Mouse (Mus musculus): ENCODE data around the gene Coro1a. TPM values are rescaled to one million over a fixed set of nuclear protein-coding genes. Genes with fewer than 3 reads are reported as not detected.

The Coro1a gene
- total RNA-seq, 4 experiments from 2014 or later, result 4.9 to 10.0 (median 6.2) TPM

Other genes with a start within 250 kb of the Coro1a start
- 10 to 100 TPM in 1 of 4 experiments, 1 to 10 TPM in 3; 6.8 to 12.2 (median 8.8) TPM for gene Atp2a1, start 244.7 kb downstream of the Coro1a start, total RNA-seq (2022)
- gene Sh2b1, start 232.4 kb downstream of the Coro1a start, total RNA-seq (2022), result 10 to 100 TPM; 38.6 to 46.6 (median 44.3) TPM
- 100 to 1,000 TPM; 288 to 326 (median 304) TPM for gene Tufm, start 220.4 kb downstream of the Coro1a start, total RNA-seq (2022)
- gene Atxn2l, start 204.3 kb downstream of the Coro1a start, total RNA-seq (2022), result 10 to 100 TPM; 30.7 to 39.3 (median 35.2) TPM
- 100 to 1,000 TPM; 141 to 155 (median 143) TPM for gene Eif3c, start 141.4 kb downstream of the Coro1a start, total RNA-seq (2022)
- 1 to 10 TPM in 2 of 4 experiments, under 1 TPM in 2; 0.44 to 1.9 (median 0.75) TPM for gene Apobr, start 122.8 kb downstream of the Coro1a start, total RNA-seq (2022)
- 10 to 100 TPM; 12.9 to 15.6 (median 14.1) TPM for gene Cln3, start 122.0 kb downstream of the Coro1a start, total RNA-seq (2022)
- not detected for gene Il27, start 112.8 kb downstream of the Coro1a start, total RNA-seq (2022)
- gene Nupr1, start 76.9 kb downstream of the Coro1a start, total RNA-seq (2022), result 1 to 10 TPM; 3.5 to 5.3 (median 4.7) TPM
- gene Sgf29, start 58.5 kb downstream of the Coro1a start, total RNA-seq (2022), result 10 to 100 TPM; 21.6 to 26.2 (median 24.9) TPM
- gene Sult1a1, start 31.4 kb downstream of the Coro1a start, total RNA-seq (2022), result 10 to 100 TPM; 18.6 to 38.7 (median 31.5) TPM
- 10 to 100 TPM; 52.4 to 70.4 (median 56.4) TPM for gene Bola2, start 12.4 kb downstream of the Coro1a start, total RNA-seq (2022)
- 1 to 10 TPM; 3.2 to 6.2 (median 5.4) TPM for gene Slx1b, start 12.0 kb downstream of the Coro1a start, total RNA-seq (2022)
- 10 to 100 TPM; 46.5 to 52.3 (median 50.4) TPM for gene Mapk3, start 51.8 kb upstream of the Coro1a start, total RNA-seq (2022)
- gene Gdpd3, start 58.5 kb upstream of the Coro1a start, total RNA-seq (2022), result 1 to 10 TPM; 1.3 to 2.2 (median 1.8) TPM
- gene Ypel3, start 69.2 kb upstream of the Coro1a start, total RNA-seq (2022), result 10 to 100 TPM; 46.6 to 99.6 (median 72.6) TPM
- gene Tbx6, start 73.7 kb upstream of the Coro1a start, total RNA-seq (2022), result under 1 TPM; 0.40 to 0.49 (median 0.42) TPM
- gene Ppp4c, start 84.7 kb upstream of the Coro1a start, total RNA-seq (2022), result 10 to 100 TPM; 32.7 to 36.8 (median 34.5) TPM
- gene Fam57b, start 89.9 kb upstream of the Coro1a start, total RNA-seq (2022), result 10 to 100 TPM in 1 of 4 experiments, 1 to 10 TPM in 3; 6.9 to 10.1 (median 8.0) TPM
- gene 4930451I11Rik, start 123.9 kb upstream of the Coro1a start, total RNA-seq (2022), result not detected
- not detected for gene Doc2a, start 139.6 kb upstream of the Coro1a start, total RNA-seq (2022)
- gene Hirip3, start 154.2 kb upstream of the Coro1a start, total RNA-seq (2022), result 1 to 10 TPM; 4.8 to 9.6 (median 6.4) TPM
- 10 to 100 TPM; 18.3 to 23.9 (median 21.3) TPM for gene Ino80e, start 154.6 kb upstream of the Coro1a start, total RNA-seq (2022)
- gene Taok2, start 176.9 kb upstream of the Coro1a start, total RNA-seq (2022), result 10 to 100 TPM; 35.8 to 40.4 (median 38.5) TPM
- 10 to 100 TPM; 10.3 to 13.1 (median 12.6) TPM for gene Tmem219, start 215.1 kb upstream of the Coro1a start, total RNA-seq (2022)
- 1 to 10 TPM; 6.6 to 9.3 (median 7.3) TPM for gene Kctd13, start 221.1 kb upstream of the Coro1a start, total RNA-seq (2022)
- gene Asphd1, start 241.8 kb upstream of the Coro1a start, total RNA-seq (2022), result under 1 TPM in 1 of 4 experiments, not detected in 3; 0.19 TPM
- 1 to 10 TPM; 2.6 to 7.2 (median 6.4) TPM for gene Sez6l2, start 242.8 kb upstream of the Coro1a start, total RNA-seq (2022)